Mouse (Mus musculus) liver, embryonic 15.5 days (tissue): ENCODE results near the gene Ppard. TPM values are rescaled to one million over a fixed set of nuclear protein-coding genes. Genes with fewer than 3 reads are reported as not detected.
"Not testable (repeated sequence)": the region's sequence is repeated elsewhere in the genome, so short reads cannot be mapped to it uniquely, and the experiment has no call there.

ENCODE experiments used
- ATAC-seq: fragments of 200-750 bp; cut with Nextera tagmentation; 2 replicates; pipeline ENCODE4 v1.8.0; 2017; ENCODE audit warnings: moderate number of reproducible peaks, mild to moderate bottlenecking, moderate library complexity; ENCODE audit not compliant: insufficient read depth
- H3K27ac ChIP-seq: fragments of 300-500 bp; sonication (generic); replicated peaks from 2 replicates; pipeline ENCODE4 v1.5.1; 2015; ENCODE audit warnings: mild to moderate bottlenecking, inconsistent platforms
- H3K27me3 ChIP-seq: fragments of 300-500 bp; sonication (generic); 2 replicates; pipeline ENCODE4 v1.6.1; 2015; ENCODE audit warnings: mild to moderate bottlenecking, inconsistent platforms
- H3K36me3 ChIP-seq: fragments of 300-500 bp; sonication (generic); replicated peaks from 2 replicates; pipeline ENCODE4 v1.6.1; 2015; ENCODE audit warnings: moderate library complexity, mild to moderate bottlenecking, inconsistent platforms
- H3K4me1 ChIP-seq: fragments of 300-500 bp; sonication (generic); replicated peaks from 2 replicates; pipeline ENCODE4 v1.6.1; 2015; ENCODE audit warnings: inconsistent platforms
- H3K4me2 ChIP-seq: fragments of 300-500 bp; sonication (generic); 2 replicates; pipeline ENCODE4 v1.6.1; 2015; ENCODE audit warnings: moderate library complexity, mild to moderate bottlenecking, inconsistent platforms
- H3K4me3 ChIP-seq: fragments of 300-500 bp; sonication (generic); replicated peaks from 2 replicates; pipeline ENCODE4 v1.5.1; 2015; ENCODE audit warnings: mild to moderate bottlenecking, inconsistent platforms
- H3K9ac ChIP-seq: fragments of 300-500 bp; sonication (generic); 2 replicates; pipeline ENCODE4 v1.6.1; 2015; ENCODE audit warnings: moderate library complexity, mild to moderate bottlenecking, inconsistent platforms
- H3K9me3 ChIP-seq: fragments of 300-500 bp; sonication (generic); replicated peaks from 2 replicates; pipeline ENCODE4 v1.6.1; 2016; ENCODE audit warnings: inconsistent platforms
- WGBS: fragments of 180-500 bp; shearing (Covaris S2); methylation state at CpG from one replicate; pipeline ENCODE4 v1.1.7; 2015; ENCODE audit warnings: mixed read lengths; ENCODE audit not compliant: insufficient replicate concordance; 5-methylcytosine and 5-hydroxymethylcytosine counted together
- polyA plus RNA-seq: library from polyadenylated mRNA; unstranded; fragments of >200 nt; fragmentation: Nextera tagmentation; extraction: Ambion mirVana; gene quantifications from 2 replicates; pipeline ENCODE4 v1.2.1, GENCODE M21; 2015

The Ppard gene
- polyA plus RNA-seq, 1 experiment from 2014 or later: 0.89 TPM

GRCm38 (mm10) chr17:28330232-28330546 is 97.7 kb downstream of the Ppard start:
- Histone ChIP-seq H3K9ac (peak overlapping the region; percentile 96), H3K36me3 (peaks cover 32% of the 10 kb centered on the region), H3K4me1 (peaks cover 43% of the 10 kb centered on the region), H3K9me3 (no peaks in the 10 kb centered on the region), H3K27ac (peak overlapping the region; percentile 94), H3K27me3 (peaks cover 12% of the 10 kb centered on the region), H3K4me3 (peak overlapping the region; percentile 84), H3K4me2 (peak overlapping the region; percentile 97)
- 17% methylated on average over 2 of the region's 2 CpGs for WGBS
- no peak for ATAC-seq

GRCm38 (mm10) chr17:28330590-28330989 is 98.1 kb downstream of the Ppard start:
- H3K36me3 ChIP-seq: peaks cover 32% of the 10 kb centered on the region
- not testable (repeated sequence) for ATAC-seq, H3K9me3 ChIP-seq, H3K27ac ChIP-seq
- peaks cover 43% of the 10 kb centered on the region for H3K4me1 ChIP-seq
- peak overlapping the region; percentile 97 for H3K4me2 ChIP-seq
- peaks cover 12% of the 10 kb centered on the region for H3K27me3 ChIP-seq
- 0 out of 2 replicates have a peak overlapping the region, but pooled peaks have one; percentile 96 for H3K9ac ChIP-seq
- peak overlapping the region; percentile 15; the same call in 1 of the 2 replicates for H3K4me3 ChIP-seq
- 64% methylated on average over 8 of the region's 8 CpGs for WGBS

- no peak for ATAC-seq
- Histone ChIP-seq H3K9me3 (no peaks in the 10 kb centered on the region), H3K4me3 (no peak overlapping the region), H3K9ac (no peak overlapping the region), H3K4me2 (no peak overlapping the region), H3K36me3 (peaks cover 27% of the 10 kb centered on the region), H3K27me3 (peaks cover 12% of the 10 kb centered on the region), H3K27ac (no peak overlapping the region), H3K4me1 (peaks cover 43% of the 10 kb centered on the region)
- 29% methylated on average over 7 of the region's 7 CpGs for WGBS
Measured at GRCm38 (mm10) chr17:28331241-28332112, 99.0 kb downstream of the Ppard start.

GRCm38 (mm10) chr17:28332113-28332914 is 99.8 kb downstream of the Ppard start:
- 30% methylated on average over 13 of the region's 13 CpGs for WGBS

GRCm38 (mm10) chr17:28332915-28333546 is 100.5 kb downstream of the Ppard start:
- Histone ChIP-seq H3K4me2 (no peak overlapping the region), H3K4me1 (peaks cover 37% of the 10 kb centered on the region), H3K27me3 (peaks cover 12% of the 10 kb centered on the region), H3K9me3 (no peaks in the 10 kb centered on the region), H3K36me3 (peaks cover 27% of the 10 kb centered on the region), H3K9ac (no peak overlapping the region), H3K27ac (no peak overlapping the region), H3K4me3 (no peak overlapping the region)
- 31% methylated on average over 31 of the region's 31 CpGs for WGBS
- no peak for ATAC-seq

More at GRCm38 (mm10) chr17:28332113-28332914, 99.8 kb downstream of the Ppard start:
- Histone ChIP-seq H3K27ac (no peak overlapping the region), H3K4me2 (no peak overlapping the region), H3K27me3 (peaks cover 12% of the 10 kb centered on the region), H3K9me3 (no peaks in the 10 kb centered on the region), H3K9ac (no peak overlapping the region), H3K36me3 (peaks cover 27% of the 10 kb centered on the region), H3K4me3 (no peak overlapping the region), H3K4me1 (peaks cover 43% of the 10 kb centered on the region)
- ATAC-seq: no peak

- WGBS: 60% methylated on average over 10 of the region's 10 CpGs
- H3K4me1 ChIP-seq: peaks cover 18% of the 10 kb centered on the region
- H3K9ac ChIP-seq: no peak overlapping the region
- no peak for ATAC-seq
- H3K4me2 ChIP-seq: no peak overlapping the region
- H3K4me3 ChIP-seq: no peak overlapping the region
- H3K36me3 ChIP-seq: peaks cover 22% of the 10 kb centered on the region
- H3K9me3 ChIP-seq: no peaks in the 10 kb centered on the region
- H3K27ac ChIP-seq: no peak overlapping the region
- peaks cover 12% of the 10 kb centered on the region for H3K27me3 ChIP-seq
Measured at GRCm38 (mm10) chr17:28335267-28335666, 102.8 kb downstream of the Ppard start.

- Histone ChIP-seq H3K36me3 (0 out of 2 replicates have a peak, but pooled peaks cover 7% of the 10 kb centered on the region), H3K4me1 (peaks cover 24% of the 10 kb centered on the region), H3K9me3 (no peaks in the 10 kb centered on the region), H3K27ac (no peak overlapping the region), H3K4me3 (no peak overlapping the region), H3K27me3 (peaks cover 16% of the 10 kb centered on the region), H3K9ac (no peak overlapping the region), H3K4me2 (no peak overlapping the region)
- 70% methylated on average over 7 of the region's 7 CpGs for WGBS
- ATAC-seq: no peak
Measured at GRCm38 (mm10) chr17:28337547-28337946, 105.0 kb downstream of the Ppard start.

- no peak for ATAC-seq
- Histone ChIP-seq H3K4me3 (no peak overlapping the region), H3K4me2 (peak overlapping the region; percentile 55), H3K36me3 (0 out of 2 replicates have a peak, but pooled peaks cover 7% of the 10 kb centered on the region), H3K9ac (no peak overlapping the region), H3K27ac (no peak overlapping the region), H3K27me3 (peaks cover 27% of the 10 kb centered on the region), H3K9me3 (no peaks in the 10 kb centered on the region), H3K4me1 (peaks cover 22% of the 10 kb centered on the region)
- 54% methylated on average over 7 of the region's 7 CpGs for WGBS
Measured at GRCm38 (mm10) chr17:28340578-28340977, 108.1 kb downstream of the Ppard start.

GRCm38 (mm10) chr17:28341091-28341490 is 108.6 kb downstream of the Ppard start:
- peak; percentile 69 for ATAC-seq
- Histone ChIP-seq H3K36me3 (0 out of 2 replicates have a peak, but pooled peaks cover 7% of the 10 kb centered on the region), H3K27me3 (peaks cover 32% of the 10 kb centered on the region), H3K27ac (no peak overlapping the region), H3K4me3 (no peak overlapping the region; the same call in 1 of the 2 replicates), H3K4me1 (peaks cover 27% of the 10 kb centered on the region), H3K9ac (no peak overlapping the region), H3K4me2 (peak overlapping the region; percentile 55), H3K9me3 (no peaks in the 10 kb centered on the region)
- WGBS: 8% methylated on average over 26 of the region's 26 CpGs

- H3K4me1 ChIP-seq: peaks cover 39% of the 10 kb centered on the region
- 37% methylated on average over 4 of the region's 4 CpGs for whole genome bisulfite sequencing
- no peaks in the 10 kb centered on the region for H3K9me3 ChIP-seq
- H3K36me3 ChIP-seq: 0 out of 2 replicates have a peak, but pooled peaks cover 7% of the 10 kb centered on the region
- no peak overlapping the region for H3K27ac ChIP-seq
- no peak overlapping the region for H3K4me2 ChIP-seq
- ATAC-seq: no peak
- H3K27me3 ChIP-seq: peaks cover 61% of the 10 kb centered on the region
- H3K4me3 ChIP-seq: no peak overlapping the region
- H3K9ac ChIP-seq: no peak overlapping the region
Measured at GRCm38 (mm10) chr17:28344050-28344607, 111.6 kb downstream of the Ppard start.
